ENCODE assay signal across 18 mouse cellular contexts in the genomic region with DNA sequence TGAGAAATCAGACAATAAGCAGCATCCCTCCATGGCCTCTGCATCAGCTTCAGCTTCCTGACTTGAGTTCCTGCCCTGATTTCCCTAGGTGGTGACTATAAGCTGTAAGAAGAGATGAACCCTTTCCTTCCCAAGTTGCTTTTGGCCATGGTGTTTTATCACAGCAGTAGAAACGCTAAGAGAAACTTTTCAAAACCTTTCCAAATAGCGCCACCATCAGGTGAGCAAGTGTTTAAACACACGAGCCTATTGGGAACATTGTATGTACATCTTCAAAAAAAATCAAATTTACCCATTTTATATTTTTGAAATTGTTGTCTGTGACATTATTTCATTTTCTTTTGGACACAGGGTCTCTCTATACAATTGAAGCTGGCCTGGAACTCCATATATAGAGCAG. TPM values are rescaled to one million over a fixed set of nuclear protein-coding genes. Genes with fewer than 3 reads are reported as not detected.
"Had no signal": no experiment of that assay in that cellular context is flagged by ENCODE, and none has a peak within 500 bp of the region (broad histone marks: within the 10 kb centered on the region; RNA-seq: fewer than 3 reads in every experiment).

No protein-coding gene starts in this region.

- H3K27ac ChIP-seq: liver, embryonic 14.5 days; lung, embryonic 15.5 days; macrophage; midbrain, embryonic 12.5 days; midbrain, embryonic 15.5 days; neural tube, embryonic 12.5 days; neural tube, embryonic 15.5 days had no signal

- DNase-seq: kidney, adult 11 months; kidney, adult 9 months; kidney, postnatal 36 days; layer of hippocampus, adult 9-11 months; lung, adult 18-20 months; lung, postnatal 14 days; right cerebral cortex, adult 18-20 months; right cerebral cortex, postnatal 14 days; right cerebral cortex, postnatal 4 days; thymus, postnatal 25 days had no signal

- H3K4me2 ChIP-seq: lung, embryonic 15.5 days; midbrain, embryonic 12.5 days; midbrain, embryonic 15.5 days; neural tube, embryonic 12.5 days; neural tube, embryonic 15.5 days had no signal

- H3K9ac ChIP-seq: liver, embryonic 14.5 days; lung, embryonic 15.5 days; midbrain, embryonic 12.5 days; midbrain, embryonic 15.5 days; neural tube, embryonic 12.5 days; neural tube, embryonic 15.5 days had no signal

- H3K36me3 ChIP-seq: lung, embryonic 15.5 days; midbrain, embryonic 12.5 days; midbrain, embryonic 15.5 days; neural tube, embryonic 12.5 days; neural tube, embryonic 15.5 days had no signal

- H3K27me3 ChIP-seq: lung, embryonic 15.5 days; midbrain, embryonic 12.5 days; midbrain, embryonic 15.5 days; neural tube, embryonic 12.5 days; neural tube, embryonic 15.5 days had no signal

- ATAC-seq: midbrain, embryonic 15.5 days had no signal

- H3K4me3 ChIP-seq: lung, embryonic 15.5 days; midbrain, embryonic 12.5 days; midbrain, embryonic 15.5 days; neural tube, embryonic 12.5 days; neural tube, embryonic 15.5 days had no signal

- H3K9me3 ChIP-seq: lung, embryonic 15.5 days; midbrain, embryonic 15.5 days; neural tube, embryonic 12.5 days; neural tube, embryonic 15.5 days had no signal

- H3K4me1 ChIP-seq: midbrain, embryonic 12.5 days had no signal

RNA-seq across cellular contexts. Expression of a gene that starts 23.6 kb away (rescaled TPM):
- total RNA-seq: megakaryocyte, adult 5-6 weeks had no signal
